Mouse (Mus musculus) left cerebral cortex, postnatal 36 days (tissue): ENCODE measurements around the gene Eif2b2. TPM values are rescaled to one million over a fixed set of nuclear protein-coding genes. Genes with fewer than 3 reads are reported as not detected.

Source experiments
- microRNA-seq: library from miRNA; unstranded; fragments of <30 nt; microRNA quantifications from one replicate; pipeline ENCODE4 v1.2.0, GENCODE M21; 2022
- total RNA-seq, 2 experiments: library from RNA; stranded (reverse); gene quantifications; 2 replicates each; pipeline ENCODE4 v1.2.3; 2021

Eif2b2 gene
- total RNA-seq, 2 experiments from 2014 or later = 63.0 to 76.6 TPM

Small RNAs within 50 kb of the gene (microRNA-seq; reads per million reads assigned to microRNA genes)
- not detected for gene Mir6938

Other genes starting within 250 kb of the Eif2b2 start
- 10 to 100 TPM; 30.1 to 34.3 TPM for gene Fcf1, start 248.6 kb upstream of the Eif2b2 start, total RNA-seq
- 100 to 1,000 TPM in 1 of 2 experiments, 10 to 100 TPM in 1; 96.2 to 112 TPM for gene Arel1, start 248.6 kb upstream of the Eif2b2 start, total RNA-seq
- 100 to 1,000 TPM in 1 of 2 experiments, 10 to 100 TPM in 1; 94.2 to 141 TPM for gene Ylpm1, start 223.2 kb upstream of the Eif2b2 start, total RNA-seq
- 1 to 10 TPM; 1.8 to 2.8 TPM for gene Prox2, start 108.7 kb upstream of the Eif2b2 start, total RNA-seq
- gene Dlst, start 108.6 kb upstream of the Eif2b2 start, total RNA-seq = 100 to 1,000 TPM; 144 to 163 TPM
- gene Rps6kl1, start 68.2 kb upstream of the Eif2b2 start, total RNA-seq = 10 to 100 TPM; 35.8 to 39.1 TPM
- gene Pgf, start 41.7 kb upstream of the Eif2b2 start, total RNA-seq = 1 to 10 TPM; 2.7 to 2.8 TPM
- gene Mlh3, start 51.1 kb downstream of the Eif2b2 start, total RNA-seq = 10 to 100 TPM; 15.5 to 17.5 TPM
- 10 to 100 TPM; 31.1 to 39.0 TPM for gene Acyp1, start 69.0 kb downstream of the Eif2b2 start, total RNA-seq
- 1 to 10 TPM; 2.3 to 2.5 TPM for gene Zc2hc1c, start 69.1 kb downstream of the Eif2b2 start, total RNA-seq
- gene Nek9, start 119.9 kb downstream of the Eif2b2 start, total RNA-seq = 10 to 100 TPM; 31.0 to 33.7 TPM
- gene Tmed10, start 155.4 kb downstream of the Eif2b2 start, total RNA-seq = 100 to 1,000 TPM; 150 to 154 TPM